In the genomic region with DNA sequence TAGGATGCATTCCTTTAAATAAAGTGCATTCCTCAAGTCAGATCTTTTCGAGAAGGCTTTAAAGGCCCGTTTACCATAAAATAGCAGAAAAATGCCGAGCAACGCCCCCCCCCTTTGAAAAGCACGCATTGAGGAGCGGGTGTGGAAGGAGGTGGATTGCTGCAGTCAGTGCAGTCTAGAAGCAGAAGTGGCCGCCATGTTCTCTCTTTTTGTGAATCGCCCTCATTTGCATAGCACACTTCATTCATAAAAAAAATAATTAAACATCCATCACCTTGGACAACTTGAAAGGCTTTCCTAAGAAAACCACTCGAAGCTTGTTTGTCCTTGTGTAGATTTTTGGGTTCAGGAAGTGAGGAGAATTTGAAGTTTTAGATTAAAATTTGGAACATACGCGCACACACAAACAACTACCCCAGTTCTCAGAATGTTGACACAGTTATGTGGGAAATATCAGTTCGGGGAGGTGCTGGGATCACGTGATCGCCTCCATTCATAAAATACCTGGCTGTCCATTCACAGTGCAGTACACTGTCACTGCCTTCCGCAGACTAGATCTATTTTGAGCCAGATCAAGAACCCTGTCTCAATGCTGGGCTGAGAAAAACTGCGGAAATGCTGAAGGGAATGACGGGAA, we compare ENCODE assay signal across 8 mouse cellular contexts. TPM values are rescaled to one million over a fixed set of nuclear protein-coding genes. Genes with fewer than 3 reads are reported as not detected.
DNase-seq lines count a peak whose midpoint lies in the region; ATAC-seq and TF ChIP-seq lines count a peak whose summit lies in the region.

No protein-coding gene starts in this region.

- no peak for TF ChIP-seq CTCF in ES-Bruce4 (IDR thresholded peaks at IDR 0.05; ENCODE audit: low read depth, low read length)

- TF ChIP-seq POLR2A in ES-Bruce4 (IDR thresholded peaks at IDR 0.05; ENCODE audit: insufficient read depth, low read length), result no peak

- no peak for TF ChIP-seq EP300 in ES-Bruce4 (IDR thresholded peaks at IDR 0.05; ENCODE audit: insufficient read depth, low read depth, low read length)

- DNase-seq in adrenal gland, postnatal 14 days, result peak; percentile 73
- DNase-seq in embryonic facial prominence, embryonic 11.5 days (ENCODE audit: low spot score), result peak; percentile 72
- peak; percentile 61 for DNase-seq in kidney, postnatal 10 days
- DNase-seq in lung, adult 18-20 months, result peak; percentile 52 to 60
- peak; percentile 57 for DNase-seq in thymus, postnatal 14 days

- peak overlapping the region; percentile 78 for H3K4me3 ChIP-seq in ES-Bruce4 (ENCODE audit: low read depth, low read length)
- H3K4me3 ChIP-seq in embryonic facial prominence, embryonic 11.5 days (ENCODE audit: low read depth, low read length), result peak overlapping the region; percentile 96
- peak overlapping the region; percentile 98 to 100 for H3K4me3 ChIP-seq in heart, embryonic 14.5 days (ENCODE audit: control insufficient read depth in 1 of 2, insufficient read depth in 1 of 2, low read depth in 1 of 2, low read length in 2 of 2)
- H3K4me3 ChIP-seq in neural tube, embryonic 14.5 days (ENCODE audit: low read depth, low read length), result peak overlapping the region; percentile 90

- no peaks in the 10 kb centered on the region for H3K36me3 ChIP-seq in ES-Bruce4 (ENCODE audit: control insufficient read depth, insufficient read depth, low read length, poor library complexity, severe bottlenecking)
- H3K36me3 ChIP-seq in embryonic facial prominence, embryonic 11.5 days (replicated peaks; ENCODE audit: control insufficient read depth, insufficient read depth, low read depth, low read length), result no peaks in the 10 kb centered on the region
- H3K36me3 ChIP-seq in heart, embryonic 14.5 days (ENCODE audit: control insufficient read depth, insufficient read depth, low read length), result no peaks in the 10 kb centered on the region
- H3K36me3 ChIP-seq in neural tube, embryonic 14.5 days (ENCODE audit: control insufficient read depth, insufficient read depth, low read length), result no peaks in the 10 kb centered on the region

- WGBS in embryonic facial prominence, embryonic 11.5 days, result 8% methylated on average over 17 of the region's 17 CpGs
- 2% methylated on average over 17 of the region's 17 CpGs for WGBS in heart, embryonic 14.5 days
- 6% methylated on average over 17 of the region's 17 CpGs for WGBS in neural tube, embryonic 14.5 days

- peaks cover 1% of the 10 kb centered on the region for H3K4me1 ChIP-seq in ES-Bruce4 (ENCODE audit: control insufficient read depth, insufficient read depth, low read length)
- H3K4me1 ChIP-seq in embryonic facial prominence, embryonic 11.5 days (ENCODE audit: control insufficient read depth, insufficient read depth, low read length), result no peaks in the 10 kb centered on the region
- H3K4me1 ChIP-seq in heart, embryonic 14.5 days (ENCODE audit: control insufficient read depth in 2 of 2, insufficient read depth in 2 of 2, low read length in 2 of 2), result peaks cover 5 to 20% of the 10 kb centered on the region in 2 experiments; a peak in 2 of 4 replicates
- peaks cover 12% of the 10 kb centered on the region for H3K4me1 ChIP-seq in neural tube, embryonic 14.5 days (ENCODE audit: control insufficient read depth, insufficient read depth, low read length)

- H3K9me3 ChIP-seq in ES-Bruce4 (replicated peaks; ENCODE audit: control insufficient read depth, insufficient read depth, low read length, poor library complexity, severe bottlenecking), result no peaks in the 10 kb centered on the region
- no peaks in the 10 kb centered on the region for H3K9me3 ChIP-seq in embryonic facial prominence, embryonic 11.5 days (replicated peaks; ENCODE audit: control insufficient read depth, low read length)
- no peaks in the 10 kb centered on the region for H3K9me3 ChIP-seq in heart, embryonic 14.5 days (ENCODE audit: control insufficient read depth, low read length)
- H3K9me3 ChIP-seq in neural tube, embryonic 14.5 days (ENCODE audit: control insufficient read depth, low read length), result no peaks in the 10 kb centered on the region

- H3K9ac ChIP-seq in ES-Bruce4 (ENCODE audit: low read depth, poor library complexity, severe bottlenecking), result peak overlapping the region; percentile 99
- H3K9ac ChIP-seq in embryonic facial prominence, embryonic 11.5 days (replicated peaks; ENCODE audit: low read length), result peak overlapping the region; percentile 52
- peak overlapping the region; percentile 99 for H3K9ac ChIP-seq in heart, embryonic 14.5 days (ENCODE audit: low read length)
- peak overlapping the region; percentile 98 for H3K9ac ChIP-seq in neural tube, embryonic 14.5 days (replicated peaks; ENCODE audit: low read depth, low read length)

- H3K4me2 ChIP-seq in embryonic facial prominence, embryonic 11.5 days (ENCODE audit: low read depth, low read length), result peak overlapping the region; percentile 77
- peak overlapping the region; percentile 80 for H3K4me2 ChIP-seq in heart, embryonic 14.5 days (ENCODE audit: low read length)
- peak overlapping the region; percentile 66 for H3K4me2 ChIP-seq in neural tube, embryonic 14.5 days (ENCODE audit: low read depth, low read length)

- 0 out of 2 replicates have a peak overlapping the region, but pooled peaks have one; percentile 55 for H3K27ac ChIP-seq in ES-Bruce4 (ENCODE audit: insufficient read depth, low read length)
- no peak overlapping the region for H3K27ac ChIP-seq in embryonic facial prominence, embryonic 11.5 days (replicated peaks; ENCODE audit: low read depth, low read length)
- H3K27ac ChIP-seq in heart, embryonic 14.5 days (replicated peaks in 1 of 2; ENCODE audit: control insufficient read depth in 1 of 2, insufficient read depth in 1 of 2, low read depth in 2 of 2, low read length in 2 of 2), result peak overlapping the region; percentile 53 to 99
- peak overlapping the region; percentile 18; the same call in 1 of the 2 replicates for H3K27ac ChIP-seq in neural tube, embryonic 14.5 days (ENCODE audit: low read depth, low read length)

- H3K27me3 ChIP-seq in ES-Bruce4 (ENCODE audit: control insufficient read depth, insufficient read depth, low read length, poor library complexity, severe bottlenecking), result no peaks in the 10 kb centered on the region
- no peaks in the 10 kb centered on the region for H3K27me3 ChIP-seq in embryonic facial prominence, embryonic 11.5 days (ENCODE audit: control insufficient read depth, insufficient read depth, low read length)
- H3K27me3 ChIP-seq in heart, embryonic 14.5 days (ENCODE audit: control insufficient read depth, insufficient read depth, low read length), result no peaks in the 10 kb centered on the region
- H3K27me3 ChIP-seq in neural tube, embryonic 14.5 days (ENCODE audit: control insufficient read depth, insufficient read depth, low read length), result no peaks in the 10 kb centered on the region

- ATAC-seq in embryonic facial prominence, embryonic 11.5 days (replicated peaks; ENCODE audit: insufficient number of reproducible peaks, low FRiP score, low TSS enrichment, low read depth), result no peak
- 0 out of 2 replicates have a peak, but pooled peaks have one; percentile 45 for ATAC-seq in heart, embryonic 14.5 days (ENCODE audit: insufficient number of reproducible peaks, insufficient read depth, low FRiP score, low read depth)
- peak; percentile 47 for ATAC-seq in neural tube, embryonic 14.5 days (ENCODE audit: low read depth)

RNA-seq across cellular contexts. Expression of a gene that starts 1.6 kb away (rescaled TPM):
- polyA plus RNA-seq in ES-Bruce4 (2011; ENCODE audit: insufficient read depth, insufficient read length, low read depth, missing spikeins), result 41.1 and 43.1 TPM in 2 replicates
- total RNA-seq in adrenal gland, postnatal 14 days (2021), result 63.9 and 64.1 TPM in 2 replicates
- 22.1 and 28.6 TPM in 2 replicates for polyA plus RNA-seq in embryonic facial prominence, embryonic 11.5 days (2014; fragmentation: Nextera tagmentation; extraction: Ambion mirVana)
- polyA plus RNA-seq in heart, embryonic 14.5 days (2014; fragmentation: Nextera tagmentation; extraction: Ambion mirVana), result 12.7 and 14.8 TPM in 2 replicates
- polyA plus RNA-seq in neural tube, embryonic 14.5 days (2014; fragmentation: Nextera tagmentation; extraction: Ambion mirVana), result 16.0 and 20.8 TPM in 2 replicates
